Mouse (Mus musculus): ENCODE results near the gene Qpctl.

DNA sequence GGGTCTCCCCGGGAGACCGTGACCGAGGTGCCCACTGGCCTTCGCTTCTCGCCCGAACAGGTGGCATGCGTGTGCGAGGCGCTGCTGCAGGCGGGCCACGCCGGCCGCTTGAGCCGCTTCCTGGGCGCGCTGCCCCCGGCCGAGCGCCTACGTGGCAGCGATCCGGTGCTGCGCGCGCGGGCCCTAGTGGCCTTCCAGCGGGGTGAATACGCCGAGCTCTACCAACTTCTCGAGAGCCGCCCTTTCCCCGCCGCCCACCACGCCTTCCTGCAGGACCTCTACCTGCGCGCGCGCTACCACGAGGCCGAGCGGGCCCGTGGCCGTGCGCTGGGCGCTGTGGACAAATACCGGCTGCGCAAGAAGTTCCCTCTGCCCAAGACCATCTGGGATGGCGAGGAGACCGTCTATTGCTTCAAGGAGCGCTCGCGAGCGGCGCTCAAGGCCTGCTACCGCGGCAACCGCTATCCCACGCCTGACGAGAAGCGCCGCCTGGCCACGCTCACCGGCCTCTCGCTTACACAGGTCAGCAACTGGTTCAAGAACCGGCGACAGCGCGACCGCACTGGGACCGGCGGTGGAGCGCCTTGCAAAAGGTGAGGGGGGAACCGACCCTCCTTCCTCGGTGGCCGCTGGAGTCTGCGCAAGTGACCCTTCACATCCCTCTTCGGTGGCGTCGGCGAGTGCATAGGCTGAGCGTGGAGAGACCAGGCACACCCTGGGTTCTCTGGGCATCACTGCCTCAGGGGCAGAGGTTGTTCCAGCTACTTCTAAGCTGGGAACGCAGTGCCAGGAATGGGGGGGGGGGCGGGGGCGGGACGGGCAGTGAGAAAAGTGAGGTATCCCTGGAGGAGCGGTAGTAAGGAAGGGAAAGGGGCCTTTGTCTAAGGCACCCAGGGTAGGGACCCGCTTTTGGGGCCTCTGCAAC lies 54.0 kb downstream of the Qpctl start:
- TF ChIP-seq CTCF (IDR thresholded peaks at IDR 0.05; ENCODE audit: insufficient read depth, low read depth, low read length) (no peak), POLR2A (IDR thresholded peaks at IDR 0.05; ENCODE audit: insufficient read depth, low read depth, low read length) (no peak)
